Mouse (Mus musculus) forebrain, postnatal 0 days (tissue): ENCODE measurements around the gene H2-Ab1. TPM values are rescaled to one million over a fixed set of nuclear protein-coding genes. Genes with fewer than 3 reads are reported as not detected.

Experiments
- ATAC-seq: fragments of 200-750 bp; cut with Nextera tagmentation; 2 replicates; pipeline ENCODE4 v1.8.0; 2017; ENCODE audit warnings: mild to moderate bottlenecking, moderate library complexity
- DNase-seq: peaks from one replicate; pipeline ENCODE4 v3.0.0-alpha.2; 2015
- H3K27ac ChIP-seq: fragments of 300-500 bp; sonication (generic); 2 replicates; pipeline ENCODE4 v1.5.1; 2014; ENCODE audit warnings: low read depth, mild to moderate bottlenecking, antibody characterized with exemption, low read length, moderate library complexity, mixed read lengths
- H3K27me3 ChIP-seq: fragments of 300-500 bp; sonication (generic); 2 replicates; pipeline ENCODE4 v1.6.1; 2014; ENCODE audit warnings: mild to moderate bottlenecking, low read length, mixed read lengths; ENCODE audit not compliant: insufficient read depth
- H3K36me3 ChIP-seq: fragments of 300-500 bp; sonication (generic); 2 replicates; pipeline ENCODE4 v1.6.1; 2014; ENCODE audit warnings: mild to moderate bottlenecking, moderate library complexity; ENCODE audit not compliant: insufficient read depth
- H3K4me1 ChIP-seq: fragments of 300-500 bp; sonication (generic); 2 replicates; pipeline ENCODE4 v1.6.1; 2014; ENCODE audit warnings: antibody characterized with exemption; ENCODE audit not compliant: insufficient read depth
- H3K4me2 ChIP-seq: fragments of 300-500 bp; sonication (generic); 2 replicates; pipeline ENCODE4 v1.6.1; 2014; ENCODE audit warnings: low read depth, mild to moderate bottlenecking, moderate library complexity
- H3K4me3 ChIP-seq: fragments of 300-500 bp; sonication (generic); 2 replicates; pipeline ENCODE4 v1.5.1; 2014; ENCODE audit warnings: low read depth, low read length, mixed read lengths
- H3K9ac ChIP-seq: fragments of 300-500 bp; sonication (generic); 2 replicates; pipeline ENCODE4 v1.6.1; 2014; ENCODE audit warnings: mild to moderate bottlenecking
- H3K9me3 ChIP-seq: fragments of 300-500 bp; sonication (generic); 2 replicates; pipeline ENCODE4 v1.6.1; 2016; ENCODE audit warnings: low read length
- CTCF ChIP-seq: sonication (generic); IDR thresholded peaks from 2 replicates; pipeline ENCODE4 v1.5.1; 2016; ENCODE audit warnings: antibody characterized with exemption, control low read depth, low read depth
- WGBS: fragments of 180-500 bp; shearing (Covaris S2); extraction: QIAGEN DNeasy Blood & Tissue Kit; methylation state at CpG from one replicate; pipeline ENCODE4 v1.1.7; 2014; 5-methylcytosine and 5-hydroxymethylcytosine counted together
- polyA plus RNA-seq: library from polyadenylated mRNA; unstranded; fragments of >200 nt; fragmentation: Nextera tagmentation; extraction: Ambion mirVana; gene quantifications from 2 replicates; pipeline ENCODE4 v1.2.1, GENCODE M21; 2015
- total RNA-seq: library from RNA; depleted of rRNA; stranded (reverse); fragments of >200 nt; gene quantifications from 2 replicates; pipeline ENCODE4 v1.2.3, GENCODE M21; 2014

Gene H2-Ab1
- total and polyA plus RNA-seq, 2 experiments from 2014 or later = 1.8 to 2.0 TPM

- Histone ChIP-seq H3K27me3 (no peaks in the 10 kb centered on the region), H3K27ac (no peak within 1 kb of the TSS), H3K4me1 (no peaks in the 10 kb centered on the region), H3K36me3 (no peaks in the 10 kb centered on the region), H3K4me2 (no peak within 1 kb of the TSS), H3K9ac (no peak within 1 kb of the TSS), H3K9me3 (no peaks in the 10 kb centered on the region), H3K4me3 (no peak within 1 kb of the TSS)
- no peak for TF ChIP-seq CTCF
- ATAC-seq (peak; percentile 85), DNase-seq (peak; percentile 78)
- 71% methylated on average over 3 of the region's 3 CpGs for WGBS
These were observed 18.8 kb upstream of the H2-Ab1 start, which contains the start of gene H2-Ob for GRCm38 (mm10) chr17:34238706-34239105. TSS of gene H2-Ob (plus strand) at chr17:34238903.

- no peak overlapping the region for H3K27ac ChIP-seq
- H3K4me1 ChIP-seq = no peaks in the 10 kb centered on the region
- H3K36me3 ChIP-seq = no peaks in the 10 kb centered on the region
- no peak overlapping the region for H3K4me2 ChIP-seq
- ATAC-seq (no peak), DNase-seq (no peak)
- H3K4me3 ChIP-seq = no peak overlapping the region
- WGBS = 67% methylated on average over 10 of the region's 10 CpGs
- no peak for TF ChIP-seq CTCF
- no peaks in the 10 kb centered on the region for H3K9me3 ChIP-seq
- H3K9ac ChIP-seq = no peak overlapping the region
- no peaks in the 10 kb centered on the region for H3K27me3 ChIP-seq
These were observed 17.9 kb upstream of the H2-Ab1 start for GRCm38 (mm10) chr17:34239601-34240041.

GRCm38 (mm10) chr17:34240366-34240765 is 17.1 kb upstream of the H2-Ab1 start:
- no peak overlapping the region for H3K4me2 ChIP-seq
- DNase-seq (no peak), ATAC-seq (no peak)
- H3K36me3 ChIP-seq = no peaks in the 10 kb centered on the region
- no peaks in the 10 kb centered on the region for H3K27me3 ChIP-seq
- H3K27ac ChIP-seq = no peak overlapping the region
- no peaks in the 10 kb centered on the region for H3K9me3 ChIP-seq
- no peaks in the 10 kb centered on the region for H3K4me1 ChIP-seq
- TF ChIP-seq CTCF = no peak
- no peak overlapping the region for H3K4me3 ChIP-seq
- 70% methylated on average over 3 of the region's 3 CpGs for WGBS
- H3K9ac ChIP-seq = no peak overlapping the region

- ATAC-seq = no peak
- no peak for TF ChIP-seq CTCF
- Histone ChIP-seq H3K9ac (no peak overlapping the region), H3K4me3 (no peak overlapping the region), H3K9me3 (no peaks in the 10 kb centered on the region), H3K27ac (no peak overlapping the region), H3K36me3 (no peaks in the 10 kb centered on the region), H3K27me3 (no peaks in the 10 kb centered on the region), H3K4me2 (no peak overlapping the region), H3K4me1 (no peaks in the 10 kb centered on the region)
- WGBS = 80% methylated on average over 6 of the region's 6 CpGs
- no peak for DNase-seq
These were observed 16.6 kb upstream of the H2-Ab1 start for GRCm38 (mm10) chr17:34240916-34241315.

- ATAC-seq (no peak), DNase-seq (no peak)
- TF ChIP-seq CTCF = no peak
- no peak overlapping the region for H3K9ac ChIP-seq
- H3K4me3 ChIP-seq = no peak overlapping the region
- no peak overlapping the region for H3K27ac ChIP-seq
- no peaks in the 10 kb centered on the region for H3K36me3 ChIP-seq
- WGBS = 75% methylated on average over 4 of the region's 4 CpGs
- H3K4me2 ChIP-seq = no peak overlapping the region
- no peaks in the 10 kb centered on the region for H3K9me3 ChIP-seq
- H3K4me1 ChIP-seq = no peaks in the 10 kb centered on the region
- no peaks in the 10 kb centered on the region for H3K27me3 ChIP-seq
These were observed 12.8 kb upstream of the H2-Ab1 start for GRCm38 (mm10) chr17:34244656-34245055.

GRCm38 (mm10) chr17:34247047-34247446 is 10.4 kb upstream of the H2-Ab1 start:
- Histone ChIP-seq H3K4me1 (no peaks in the 10 kb centered on the region), H3K27me3 (no peaks in the 10 kb centered on the region), H3K9me3 (no peaks in the 10 kb centered on the region), H3K9ac (no peak overlapping the region), H3K27ac (no peak overlapping the region), H3K36me3 (no peaks in the 10 kb centered on the region), H3K4me3 (no peak overlapping the region), H3K4me2 (no peak overlapping the region)
- DNase-seq = no peak
- TF ChIP-seq CTCF = peak; percentile 61
- ATAC-seq = no peak
- 79% methylated on average over 3 of the region's 3 CpGs for WGBS

GRCm38 (mm10) chr17:34248764-34249163 is 8.7 kb upstream of the H2-Ab1 start:
- no peak for TF ChIP-seq CTCF
- no peaks in the 10 kb centered on the region for H3K36me3 ChIP-seq
- H3K27ac ChIP-seq = no peak overlapping the region
- no peak overlapping the region for H3K4me3 ChIP-seq
- DNase-seq = no peak
- H3K9me3 ChIP-seq = no peaks in the 10 kb centered on the region
- no peak overlapping the region for H3K9ac ChIP-seq
- WGBS = 70% methylated on average over 2 of the region's 2 CpGs
- no peaks in the 10 kb centered on the region for H3K4me1 ChIP-seq
- no peaks in the 10 kb centered on the region for H3K27me3 ChIP-seq
- ATAC-seq = no peak
- H3K4me2 ChIP-seq = no peak overlapping the region

GRCm38 (mm10) chr17:34249361-34249760 is 8.1 kb upstream of the H2-Ab1 start:
- DNase-seq (no peak), ATAC-seq (no peak)
- H3K9me3 ChIP-seq = no peaks in the 10 kb centered on the region
- 56% methylated on average over 3 of the region's 3 CpGs for WGBS
- no peaks in the 10 kb centered on the region for H3K36me3 ChIP-seq
- H3K4me3 ChIP-seq = no peak overlapping the region
- no peak for TF ChIP-seq CTCF
- H3K9ac ChIP-seq = no peak overlapping the region
- no peak overlapping the region for H3K4me2 ChIP-seq
- H3K27ac ChIP-seq = no peak overlapping the region
- H3K4me1 ChIP-seq = no peaks in the 10 kb centered on the region
- no peaks in the 10 kb centered on the region for H3K27me3 ChIP-seq
